Mouse (Mus musculus) MEL (cell line): ENCODE measurements around the gene Slc12a6. TPM values are rescaled to one million over a fixed set of nuclear protein-coding genes. Genes with fewer than 3 reads are reported as not detected.

Experiments
- DNase-seq: peaks from one replicate; pipeline ENCODE4 v3.0.0; 2011; ENCODE audit warnings: low read depth, low spot score
- H3K27ac ChIP-seq: 2 replicates; pipeline ENCODE4 v1.5.1; 2012; ENCODE audit warnings: low read depth, mild to moderate bottlenecking, control low read depth, low read length, moderate library complexity; ENCODE audit not compliant: control insufficient read depth
- H3K27me3 ChIP-seq, 2 experiments: fragments of 150-350 bp in 1 of 2; sonication (generic) in 1 of 2; 2 replicates each; pipeline ENCODE4 v1.6.1; 2012; ENCODE audit warnings: low read length in 2 of 2, mild to moderate bottlenecking in 2 of 2, improper control_type of control experiment in 1 of 2, moderate library complexity in 1 of 2; ENCODE audit not compliant: insufficient read depth in 2 of 2, control insufficient read depth in 1 of 2
- H3K36me3 ChIP-seq, 2 experiments: 2 replicates each; pipeline ENCODE4 v1.6.1; 2012 to 2014; ENCODE audit warnings: low read length in 2 of 2, improper control_type of control experiment in 1 of 2, inconsistent platforms in 1 of 2, mild to moderate bottlenecking in 1 of 2; ENCODE audit not compliant: insufficient read depth in 2 of 2, control insufficient read depth in 1 of 2
- H3K4me1 ChIP-seq, 2 experiments: fragments of 150-350 bp in 1 of 2; sonication (generic) in 1 of 2; 2 replicates each; pipeline ENCODE4 v1.6.1; 2012; ENCODE audit warnings: low read length in 2 of 2, improper control_type of control experiment in 1 of 2, mild to moderate bottlenecking in 1 of 2; ENCODE audit not compliant: insufficient read depth in 2 of 2, control insufficient read depth in 1 of 2
- H3K4me3 ChIP-seq, 2 experiments: fragments of 150-350 bp in 1 of 2; sonication (generic) in 1 of 2; 2 replicates each; pipeline ENCODE4 v1.5.1; 2012; ENCODE audit warnings: low read depth in 2 of 2, low read length in 2 of 2, mild to moderate bottlenecking in 2 of 2, moderate library complexity in 2 of 2, control low read depth in 1 of 2, improper control_type of control experiment in 1 of 2; ENCODE audit not compliant: control insufficient read depth in 1 of 2, insufficient read depth in 1 of 2
- H3K79me2 ChIP-seq: 2 replicates; pipeline ENCODE4 v1.6.1; 2012; ENCODE audit warnings: mild to moderate bottlenecking, low read length, moderate library complexity; ENCODE audit not compliant: control insufficient read depth, poor library complexity, insufficient read depth
- H3K9ac ChIP-seq: 2 replicates; pipeline ENCODE4 v1.6.1; 2012; ENCODE audit warnings: low read depth, mild to moderate bottlenecking, control low read depth, low read length, moderate library complexity; ENCODE audit not compliant: control insufficient read depth, poor library complexity, severe bottlenecking
- H3K9me3 ChIP-seq: fragments of 150-350 bp; sonication (generic); replicated peaks from 2 replicates; pipeline ENCODE4 v1.6.1; 2012; ENCODE audit warnings: mild to moderate bottlenecking, low read length, improper control_type of control experiment, moderate library complexity; ENCODE audit not compliant: insufficient read depth
- CHD1 ChIP-seq: IDR thresholded peaks from 2 replicates; pipeline ENCODE4 v1.6.1; 2012; ENCODE audit warnings: low read depth, mild to moderate bottlenecking, inconsistent platforms, low read length, improper control_type of control experiment
- CHD2 ChIP-seq: IDR thresholded peaks from 2 replicates; pipeline ENCODE4 v1.6.1; 2011; ENCODE audit warnings: low read length, improper control_type of control experiment
- CTCF ChIP-seq, 3 experiments: IDR thresholded peaks in 2 of 3; conservative IDR thresholded peaks in 1 of 3; 2 replicates each; pipeline ENCODE4 v1.5.1; 2011 to 2012; ENCODE audit warnings: low read length in 3 of 3, low read depth in 2 of 3, mild to moderate bottlenecking in 2 of 3, improper control_type of control experiment in 1 of 3, inconsistent platforms in 1 of 3, mixed read lengths in 1 of 3, moderate library complexity in 1 of 3; ENCODE audit not compliant: control insufficient read depth in 1 of 3, insufficient read depth in 1 of 3, poor library complexity in 1 of 3, severe bottlenecking in 1 of 3
- ELF1 ChIP-seq: IDR thresholded peaks from 2 replicates; pipeline ENCODE4 v1.6.1; 2014; ENCODE audit warnings: low read depth, mild to moderate bottlenecking, inconsistent platforms, low read length, improper control_type of control experiment, moderate library complexity
- ETS1 ChIP-seq: IDR thresholded peaks from 2 replicates; pipeline ENCODE4 v1.6.1; 2012; ENCODE audit warnings: low read depth, mild to moderate bottlenecking, inconsistent platforms, low read length, improper control_type of control experiment, moderate library complexity
- GABPA ChIP-seq: IDR thresholded peaks from 2 replicates; pipeline ENCODE4 v1.6.1; 2012; ENCODE audit warnings: low read depth, mild to moderate bottlenecking, inconsistent platforms, low read length, improper control_type of control experiment, moderate library complexity
- GATA1 ChIP-seq: IDR thresholded peaks from 2 replicates; pipeline ENCODE4 v1.6.1; 2011; ENCODE audit warnings: low read depth, low read length, improper control_type of control experiment
- HCFC1 ChIP-seq: IDR thresholded peaks from 2 replicates; pipeline ENCODE4 v1.6.1; 2012; ENCODE audit warnings: low read depth, mild to moderate bottlenecking, inconsistent platforms, low read length, improper control_type of control experiment, moderate library complexity
- JUND ChIP-seq: IDR thresholded peaks from 2 replicates; pipeline ENCODE4 v1.6.1; 2011; ENCODE audit warnings: low read depth, mild to moderate bottlenecking, improper control_type of control experiment, low read length
- KAT2A ChIP-seq: conservative IDR thresholded peaks from 2 replicates; pipeline ENCODE4 v1.6.1; 2012; ENCODE audit warnings: low read depth, low read length, improper control_type of control experiment, inconsistent platforms
- MAFK ChIP-seq: IDR thresholded peaks from 2 replicates; pipeline ENCODE4 v1.6.1; 2011; ENCODE audit warnings: low read depth, mild to moderate bottlenecking, low read length, improper control_type of control experiment, borderline replicate concordance
- MAZ ChIP-seq: IDR thresholded peaks from 2 replicates; pipeline ENCODE4 v1.6.1; 2012; ENCODE audit warnings: low read depth, mild to moderate bottlenecking, inconsistent platforms, low read length, improper control_type of control experiment
- MXI1 ChIP-seq: IDR thresholded peaks from 2 replicates; pipeline ENCODE4 v1.6.1; 2011; ENCODE audit warnings: mild to moderate bottlenecking, low read depth, low read length, improper control_type of control experiment
- MYB ChIP-seq: IDR thresholded peaks from 2 replicates; pipeline ENCODE4 v1.6.1; 2011; ENCODE audit warnings: mild to moderate bottlenecking, low read depth, low read length, improper control_type of control experiment
- NRF1 ChIP-seq: IDR thresholded peaks from 2 replicates; pipeline ENCODE4 v1.6.1; 2014; ENCODE audit warnings: low read depth, mild to moderate bottlenecking, inconsistent platforms, low read length, improper control_type of control experiment, moderate library complexity; ENCODE audit not compliant: poor library complexity, insufficient read depth, severe bottlenecking
- POLR2AphosphoS5 ChIP-seq: IDR thresholded peaks from 2 replicates; pipeline ENCODE4 v1.6.1; 2012; ENCODE audit warnings: low read depth, borderline replicate concordance, mild to moderate bottlenecking, inconsistent platforms, low read length, moderate library complexity, mixed read lengths
- RAD21 ChIP-seq: IDR thresholded peaks from 2 replicates; pipeline ENCODE4 v1.6.1; 2011; ENCODE audit warnings: mild to moderate bottlenecking, low read depth, low read length, improper control_type of control experiment
- RCOR1 ChIP-seq: IDR thresholded peaks from 2 replicates; pipeline ENCODE4 v1.6.1; 2012; ENCODE audit warnings: low read depth, mild to moderate bottlenecking, inconsistent platforms, low read length, improper control_type of control experiment
- SIN3A ChIP-seq: IDR thresholded peaks from 2 replicates; pipeline ENCODE4 v1.6.1; 2012; ENCODE audit warnings: low read length, improper control_type of control experiment, inconsistent platforms
- TAL1 ChIP-seq: IDR thresholded peaks from 2 replicates; pipeline ENCODE4 v1.6.1; 2012; ENCODE audit warnings: mild to moderate bottlenecking, inconsistent platforms, low read length, moderate library complexity, mixed read lengths
- TCF12 ChIP-seq: IDR thresholded peaks from 2 replicates; pipeline ENCODE4 v1.6.1; 2014; ENCODE audit warnings: low read depth, mild to moderate bottlenecking, inconsistent platforms, low read length, improper control_type of control experiment, moderate library complexity
- UBTF ChIP-seq: IDR thresholded peaks from 2 replicates; pipeline ENCODE4 v1.6.1; 2012; ENCODE audit warnings: low read depth, mild to moderate bottlenecking, inconsistent platforms, low read length, improper control_type of control experiment, moderate library complexity, borderline replicate concordance; ENCODE audit not compliant: insufficient read depth
- USF1 ChIP-seq: IDR thresholded peaks from 2 replicates; pipeline ENCODE4 v1.6.1; 2014; ENCODE audit warnings: low read depth, mild to moderate bottlenecking, inconsistent platforms, low read length, improper control_type of control experiment, moderate library complexity
- USF2 ChIP-seq, 2 experiments: IDR thresholded peaks; 2 replicates each; pipeline ENCODE4 v1.6.1; 2011 to 2012; ENCODE audit warnings: improper control_type of control experiment in 2 of 2, low read length in 2 of 2, borderline replicate concordance in 1 of 2, inconsistent platforms in 1 of 2, low read depth in 1 of 2, mild to moderate bottlenecking in 1 of 2; ENCODE audit not compliant: insufficient read depth in 1 of 2
- ZC3H11A ChIP-seq: IDR thresholded peaks from 2 replicates; pipeline ENCODE4 v1.6.1; 2012; ENCODE audit warnings: low read depth, mild to moderate bottlenecking, inconsistent platforms, low read length, improper control_type of control experiment
- ZKSCAN1 ChIP-seq: IDR thresholded peaks from 2 replicates; pipeline ENCODE4 v1.6.1; 2012; ENCODE audit warnings: low read depth, mild to moderate bottlenecking, inconsistent platforms, low read length, improper control_type of control experiment, moderate library complexity
- ZMIZ1 ChIP-seq: IDR thresholded peaks from 2 replicates; pipeline ENCODE4 v1.6.1; 2012; ENCODE audit warnings: low read depth, mild to moderate bottlenecking, inconsistent platforms, low read length, improper control_type of control experiment, moderate library complexity
- ZNF384 ChIP-seq: IDR thresholded peaks from 2 replicates; pipeline ENCODE4 v1.6.1; 2012; ENCODE audit warnings: low read depth, mild to moderate bottlenecking, inconsistent platforms, low read length, improper control_type of control experiment
- polyA plus RNA-seq, 2 experiments: library from polyadenylated mRNA; stranded (reverse) in 1 of 2; unstranded in 1 of 2; fragments of >175 nt in 1 of 2; fragments of >200 nt in 1 of 2; gene quantifications; 2 replicates each; pipeline versions ENCODE4 v1.2.1 to v1.2.4; 2012; ENCODE audit warnings: low replicate concordance in 2 of 2, low read depth in 1 of 2; ENCODE audit not compliant: insufficient read length in 2 of 2, insufficient read depth in 1 of 2, missing spikeins in 1 of 2
- total RNA-seq: library from RNA; depleted of rRNA; stranded (reverse); fragments of 300-350 nt; gene quantifications from 2 replicates; pipeline ENCODE4 v1.2.3, GENCODE M21; 2012

The Slc12a6 gene
- total and polyA plus RNA-seq, 3 experiments: 20.4 to 21.2 TPM; not detected in 1

DNA sequence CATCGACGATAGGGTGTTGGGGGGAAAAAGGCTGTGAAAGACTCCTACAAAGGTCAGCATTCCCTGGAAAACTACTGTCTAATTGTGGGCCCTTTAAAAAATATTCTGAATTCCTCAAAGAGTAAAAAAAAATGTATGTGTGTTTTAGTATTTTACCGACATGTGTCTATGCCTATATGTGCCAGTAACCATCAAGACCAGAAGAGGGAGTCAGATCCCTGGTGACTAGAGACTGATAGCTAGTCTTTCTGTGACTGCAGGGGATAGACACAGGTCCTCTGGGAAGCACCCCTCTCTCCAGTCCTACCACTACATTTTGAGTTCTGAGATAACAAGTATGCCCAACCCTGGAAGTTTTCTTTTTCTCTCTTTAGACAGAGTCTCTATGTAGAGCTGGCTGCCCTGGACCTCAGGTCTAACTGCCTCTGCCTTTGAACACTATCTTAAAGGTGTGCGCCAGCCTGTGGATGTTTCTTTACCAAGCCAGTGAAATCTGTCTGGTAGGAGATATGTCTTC is 2.8 kb upstream of the Slc12a6 start (continued):
- TF ChIP-seq USF1 (no peak), RCOR1 (no peak), TCF12 (no peak), CHD1 (no peak; the same call in 1 of the 2 replicates), GABPA (no peak), MXI1 (no peak; the same call in 1 of the 2 replicates), TAL1 (no peak)
- TF ChIP-seq, all 39 proteins: peak for 10

DNA sequence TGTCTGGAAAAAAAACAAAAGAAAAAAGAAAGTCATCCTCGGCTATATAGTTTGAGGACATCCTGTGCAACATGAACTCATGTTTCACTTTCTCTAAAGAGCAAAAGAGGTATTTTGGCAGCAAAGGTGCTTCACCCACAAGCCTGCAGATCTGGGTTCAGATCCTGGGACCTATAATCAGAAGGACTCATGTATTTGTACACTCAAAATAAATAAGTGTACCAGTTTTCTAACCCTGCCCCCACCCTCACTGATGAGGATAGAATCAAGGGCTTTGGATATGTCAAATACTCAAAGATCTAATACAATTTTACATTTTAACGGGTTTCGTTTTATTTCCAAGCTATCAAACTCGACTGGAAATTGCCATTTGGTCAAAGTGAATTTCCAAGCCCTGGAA is 1.3 kb upstream of the Slc12a6 start:
- DNase-seq: no peak
- no peaks in the 10 kb centered on the region for H3K9me3 ChIP-seq
- no peak overlapping the region for H3K4me3 ChIP-seq
- 0 out of 2 replicates have a peak, but pooled peaks have one; percentile 12 for TF ChIP-seq ZNF384
- no peak for TF ChIP-seq ZKSCAN1
- no peak for TF ChIP-seq SIN3A
- TF ChIP-seq, all 39 proteins: peak for 1
- Histone ChIP-seq H3K79me2 (peaks cover 35% of the 10 kb centered on the region), H3K27ac (no peak overlapping the region), H3K36me3 (peaks cover 3 to 22% of the 10 kb centered on the region in 2 experiments; a peak in 3 of 4 replicates), H3K9ac (no peak overlapping the region; the same call in 1 of the 2 replicates), H3K4me1 (peaks cover 10 to 14% of the 10 kb centered on the region in 2 experiments), H3K27me3 (no peaks in the 10 kb centered on the region)

DNA sequence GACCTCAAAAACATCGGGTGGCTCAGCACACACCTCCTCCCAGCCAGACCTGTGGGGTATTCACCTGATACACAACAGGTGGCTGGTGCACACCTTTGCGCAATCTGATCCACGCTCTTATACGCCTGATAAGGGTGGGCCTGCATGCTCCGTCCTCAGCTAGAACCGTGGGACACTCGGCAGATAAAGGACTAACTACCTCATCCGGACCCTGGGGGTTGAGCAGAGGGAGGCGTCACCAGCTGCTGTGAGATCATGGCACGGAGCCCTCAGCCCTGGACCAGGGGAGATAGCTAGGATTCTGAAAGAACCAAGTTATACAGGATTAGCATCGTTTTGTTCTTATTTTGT is 592 bp downstream of the Slc12a6 start, which contains the start of gene Gm21985:
Gene Gm21985 (plus strand): TSS at position 73 of the 351 bp plus-strand sequence.
- no peaks in the 10 kb centered on the region for H3K9me3 ChIP-seq
- H3K27ac ChIP-seq: peak within 1 kb of the TSS; percentile 92
- peaks cover 19 to 20% of the 10 kb centered on the region in 2 experiments for H3K4me1 ChIP-seq
- H3K79me2 ChIP-seq: peaks cover 38% of the 10 kb centered on the region
- no peaks in the 10 kb centered on the region for H3K27me3 ChIP-seq
- peak; percentile 94 for DNase-seq
- peak within 1 kb of the TSS; percentile 75 for H3K9ac ChIP-seq
- H3K36me3 ChIP-seq: peaks cover 3 to 30% of the 10 kb centered on the region in 2 experiments; a peak in 3 of 4 replicates
- peak within 1 kb of the TSS; percentile 66 to 75 for H3K4me3 ChIP-seq
- no peak for TF ChIP-seq USF1
- peak; percentile 64; the same call in 1 of the 2 replicates for TF ChIP-seq UBTF
- TF ChIP-seq NRF1: no peak
- no peak for TF ChIP-seq MAFK
- TF ChIP-seq HCFC1: no peak; the same call in 1 of the 2 replicates
- TF ChIP-seq GATA1: peak; percentile 89
- peak; percentile 71; the same call in 1 of the 2 replicates for TF ChIP-seq POLR2AphosphoS5
- TF ChIP-seq TCF12: peak; percentile 92
- no peak for TF ChIP-seq ZMIZ1
- TF ChIP-seq KAT2A: no peak
- TF ChIP-seq ZNF384: no peak
- TF ChIP-seq ELF1: no peak
- no peak for TF ChIP-seq CHD2
- no peak for TF ChIP-seq CTCF (IDR thresholded peaks at IDR 0.05 in 2 of 3, conservative IDR thresholded peaks at IDR 0.05 in 1 of 3; ENCODE audit: control insufficient read depth in 1 of 3, insufficient read depth in 1 of 3, low read depth in 2 of 3, low read length in 3 of 3, poor library complexity in 1 of 3, severe bottlenecking in 1 of 3)
- no peak; the same call in 1 of the 2 replicates for TF ChIP-seq RCOR1
- TF ChIP-seq JUND: no peak
- TF ChIP-seq ETS1: peak; percentile 97
- TF ChIP-seq CHD1: no peak
- peak; percentile 34 for TF ChIP-seq MYB
- TF ChIP-seq RAD21: no peak
- TF ChIP-seq USF2 (IDR thresholded peaks at IDR 0.05; ENCODE audit: borderline replicate concordance in 1 of 2, insufficient read depth in 1 of 2, low read depth in 1 of 2, low read length in 2 of 2): no peak
- no peak for TF ChIP-seq ZKSCAN1
- TF ChIP-seq MAZ: peak; percentile 60; the same call in 1 of the 2 replicates
- no peak for TF ChIP-seq ZC3H11A
